Mouse (Mus musculus): ENCODE data around the gene Mto1.

DNA sequence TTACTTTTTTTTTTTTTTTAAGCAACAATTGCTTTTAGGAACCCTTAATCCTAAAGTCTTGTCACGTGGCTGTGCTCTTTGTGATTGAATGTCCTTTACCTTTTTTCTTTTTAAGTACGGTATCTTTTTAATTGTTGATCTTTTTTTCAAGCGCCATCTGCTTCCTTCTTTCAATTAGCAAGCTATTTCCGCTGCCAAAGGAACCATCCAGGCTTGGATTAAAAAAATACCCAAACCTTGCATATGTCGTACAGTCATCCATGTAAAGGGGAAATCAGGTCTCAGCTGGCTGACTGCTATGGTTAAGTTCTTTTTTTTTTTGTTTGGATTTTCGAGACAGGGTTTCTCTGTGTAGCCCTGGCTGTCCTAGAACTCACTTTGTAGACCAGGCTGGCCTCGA lies 45.2 kb downstream of the Mto1 start:
- TF ChIP-seq CTCF (IDR thresholded peaks at IDR 0.05; ENCODE audit: extremely low read depth, insufficient read length, insufficient replicate concordance, low read depth, low read length) (no peak), POLR2A (IDR thresholded peaks at IDR 0.05; ENCODE audit: low read depth, low read length) (no peak)
